Mouse (Mus musculus) neural tube, embryonic 14.5 days (tissue): Measurements from ENCODE around the gene Psph. TPM values are rescaled to one million over a fixed set of nuclear protein-coding genes. Genes with fewer than 3 reads are reported as not detected.
A peak's percentile ranks its signal among the peaks of the same experiment; 100 is the strongest.

Experiments
- ATAC-seq: fragments of 200-750 bp; cut with Nextera tagmentation; 2 replicates; pipeline ENCODE4 v1.8.0; 2017; ENCODE audit warnings: low read depth, mild to moderate bottlenecking, moderate TSS enrichment, moderate library complexity
- H3K27ac ChIP-seq: fragments of 300-500 bp; sonication (generic); 2 replicates; pipeline ENCODE4 v1.5.1; 2014; ENCODE audit warnings: low read depth, mild to moderate bottlenecking, control low read depth, low read length, moderate library complexity, mixed read lengths
- H3K27me3 ChIP-seq: fragments of 300-500 bp; sonication (generic); 2 replicates; pipeline ENCODE4 v1.6.1; 2014; ENCODE audit warnings: low read length; ENCODE audit not compliant: control insufficient read depth, insufficient read depth
- H3K36me3 ChIP-seq: fragments of 300-500 bp; sonication (generic); 2 replicates; pipeline ENCODE4 v1.6.1; 2014; ENCODE audit warnings: low read length, mixed read lengths; ENCODE audit not compliant: control insufficient read depth, insufficient read depth
- H3K4me1 ChIP-seq: fragments of 300-500 bp; sonication (generic); 2 replicates; pipeline ENCODE4 v1.6.1; 2014; ENCODE audit warnings: low read length; ENCODE audit not compliant: control insufficient read depth, insufficient read depth
- H3K4me2 ChIP-seq: fragments of 300-500 bp; sonication (generic); 2 replicates; pipeline ENCODE4 v1.6.1; 2014; ENCODE audit warnings: mild to moderate bottlenecking, low read depth, low read length, control low read depth
- H3K4me3 ChIP-seq: fragments of 300-500 bp; sonication (generic); 2 replicates; pipeline ENCODE4 v1.5.1; 2014; ENCODE audit warnings: low read depth, low read length, control low read depth, mixed read lengths
- H3K9ac ChIP-seq: fragments of 300-500 bp; sonication (generic); replicated peaks from 2 replicates; pipeline ENCODE4 v1.6.1; 2014; ENCODE audit warnings: low read depth, mild to moderate bottlenecking, control low read depth, low read length, mixed read lengths
- H3K9me3 ChIP-seq: fragments of 300-500 bp; sonication (generic); 2 replicates; pipeline ENCODE4 v1.6.1; 2016; ENCODE audit warnings: low read length; ENCODE audit not compliant: control insufficient read depth
- WGBS: fragments of 180-500 bp; shearing (Covaris S2); extraction: QIAGEN DNeasy Blood & Tissue Kit; methylation state at CpG from one replicate; pipeline ENCODE4 v1.1.7; 2014; 5-methylcytosine and 5-hydroxymethylcytosine counted together
- polyA plus RNA-seq: library from polyadenylated mRNA; unstranded; fragments of >200 nt; fragmentation: Nextera tagmentation; extraction: Ambion mirVana; gene quantifications from 2 replicates; pipeline ENCODE4 v1.2.1, GENCODE M21; 2014

Psph gene
- polyA plus RNA-seq, 1 experiment from 2014 or later, result 33.6 TPM

DNA sequence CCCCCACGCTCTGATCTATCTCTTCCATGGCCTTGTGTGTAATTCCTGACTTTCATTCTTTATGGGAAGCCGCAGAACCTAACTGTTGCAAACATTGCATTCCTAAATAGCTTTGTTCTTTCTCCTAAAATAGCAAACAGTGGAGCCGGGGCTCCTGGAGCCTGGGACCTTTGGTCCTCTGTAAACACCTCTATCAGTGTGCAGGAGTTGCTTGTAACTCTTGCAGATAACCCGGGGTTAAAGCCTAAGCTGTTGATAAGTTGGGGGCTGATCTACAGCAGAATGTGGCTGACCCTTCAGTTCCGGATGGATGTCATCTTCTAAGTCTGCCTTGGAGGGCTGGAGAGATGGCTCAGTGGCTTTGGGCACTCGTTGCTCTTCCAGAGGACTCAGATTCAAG is 43.2 kb downstream of the Psph start:
- Histone ChIP-seq H3K4me1 (no peaks in the 10 kb centered on the region), H3K27me3 (no peaks in the 10 kb centered on the region), H3K9ac (no peak overlapping the region), H3K9me3 (no peaks in the 10 kb centered on the region), H3K4me3 (no peak overlapping the region), H3K27ac (no peak overlapping the region), H3K4me2 (no peak overlapping the region), H3K36me3 (peaks cover 28% of the 10 kb centered on the region; the same call in 1 of the 2 replicates)
- ATAC-seq, result no peak
- 89% methylated on average over 6 of the region's 6 CpGs for WGBS

DNA sequence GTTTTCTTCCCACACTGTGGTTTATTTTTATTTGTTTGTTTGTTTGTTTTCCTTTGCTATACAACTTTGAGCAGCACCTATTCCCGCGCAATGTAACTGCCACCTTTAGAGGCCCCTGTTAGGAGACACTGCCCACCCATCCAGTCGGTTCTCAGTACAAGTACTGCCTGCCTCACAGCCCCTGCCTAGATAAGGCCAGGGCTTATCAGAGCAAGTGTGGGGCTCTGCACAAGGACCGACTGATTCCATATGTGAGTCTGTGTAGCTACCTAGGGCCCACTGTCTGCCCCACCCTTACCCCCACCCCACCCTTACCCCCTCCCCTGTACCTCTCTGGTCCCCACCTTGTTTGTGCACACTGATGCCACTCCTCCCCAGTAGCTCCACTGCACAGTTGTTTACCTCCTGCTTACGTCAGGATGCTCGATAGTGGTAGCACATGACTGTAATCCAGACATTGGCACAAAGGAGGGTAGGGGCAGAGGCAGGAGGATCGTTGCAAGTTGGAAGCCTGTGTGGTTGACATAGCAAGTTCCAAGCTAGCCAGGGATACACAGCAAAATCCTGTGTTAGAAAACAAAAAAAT is 44.3 kb downstream of the Psph start:
- Histone ChIP-seq H3K27ac (no peak overlapping the region), H3K4me3 (no peak overlapping the region), H3K36me3 (peaks cover 22% of the 10 kb centered on the region; the same call in 1 of the 2 replicates), H3K9ac (no peak overlapping the region), H3K4me1 (no peaks in the 10 kb centered on the region), H3K9me3 (no peaks in the 10 kb centered on the region), H3K27me3 (no peaks in the 10 kb centered on the region), H3K4me2 (no peak overlapping the region)
- no peak for ATAC-seq
- WGBS, result 91% methylated on average over 7 of the region's 7 CpGs

DNA sequence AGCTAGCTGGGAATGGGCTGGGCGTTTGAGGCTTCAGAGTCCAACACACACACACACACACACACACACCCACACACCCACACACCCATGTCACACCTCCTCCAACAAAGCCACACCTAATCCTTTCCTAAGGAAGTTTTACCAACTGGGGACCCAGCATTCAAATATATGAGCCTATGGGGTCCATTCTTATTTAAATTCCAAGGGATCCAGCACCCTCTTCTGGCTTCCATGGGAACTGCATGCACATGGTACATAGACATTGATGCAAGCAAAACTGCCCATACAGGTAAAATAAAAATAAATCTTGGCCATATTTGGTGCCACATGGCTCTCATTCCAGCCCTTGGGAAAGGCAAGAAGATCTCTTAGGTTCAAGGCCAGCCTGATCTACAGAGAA is 46.3 kb downstream of the Psph start:
- Histone ChIP-seq H3K4me2 (no peak overlapping the region), H3K4me1 (no peaks in the 10 kb centered on the region), H3K9ac (no peak overlapping the region), H3K27ac (no peak overlapping the region), H3K36me3 (peaks cover 15% of the 10 kb centered on the region; the same call in 1 of the 2 replicates), H3K27me3 (no peaks in the 10 kb centered on the region), H3K9me3 (no peaks in the 10 kb centered on the region), H3K4me3 (no peak overlapping the region)
- ATAC-seq, result no peak
- 94% methylated on average over 1 of the region's 1 CpGs for WGBS

DNA sequence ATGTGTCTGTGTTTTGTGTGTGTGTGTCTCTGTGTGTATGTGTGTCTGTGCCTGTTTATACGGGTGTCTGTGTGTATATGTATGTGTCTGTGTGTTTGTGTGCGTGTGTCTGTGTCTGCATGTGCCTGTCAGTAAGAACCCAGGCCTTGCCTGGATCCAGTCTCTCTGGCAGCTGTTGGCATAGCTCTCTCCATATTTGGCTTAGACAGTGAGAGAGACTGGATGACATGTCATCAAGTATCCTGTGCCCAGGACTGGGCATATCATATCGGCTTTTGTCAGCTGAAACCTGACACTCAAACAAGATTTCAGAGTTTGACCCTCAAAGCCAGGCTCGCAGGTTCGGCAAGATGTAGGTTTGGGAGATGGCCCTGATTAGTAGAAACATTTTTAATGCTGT is 56.2 kb downstream of the Psph start:
- no peak for ATAC-seq

DNA sequence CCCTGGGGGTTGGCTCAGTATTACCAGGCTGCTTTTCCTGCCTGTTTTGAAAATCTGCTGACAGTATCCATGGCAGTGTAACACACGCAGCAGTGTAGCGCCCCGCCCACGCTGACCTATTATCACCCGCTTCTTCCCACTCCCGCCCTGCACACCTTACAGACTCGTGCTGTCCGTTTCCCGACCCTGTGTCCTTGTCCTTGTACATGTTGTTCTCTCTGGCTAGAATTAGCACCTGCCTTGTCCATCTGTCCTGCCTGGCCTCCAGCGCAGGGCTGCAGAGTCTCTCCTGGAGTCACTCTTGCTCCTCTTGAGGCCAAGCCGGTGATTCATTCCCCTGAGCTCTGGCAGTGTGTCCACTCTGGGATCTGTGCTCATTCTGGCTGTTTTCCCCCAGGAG is 56.9 kb downstream of the Psph start:
- Histone ChIP-seq H3K36me3 (no peaks in the 10 kb centered on the region), H3K4me1 (0 out of 2 replicates have a peak, but pooled peaks cover 6% of the 10 kb centered on the region), H3K4me2 (no peak overlapping the region), H3K27ac (no peak overlapping the region), H3K9ac (no peak overlapping the region), H3K27me3 (no peaks in the 10 kb centered on the region), H3K9me3 (no peaks in the 10 kb centered on the region), H3K4me3 (no peak overlapping the region)
- WGBS, result 85% methylated on average over 11 of the region's 11 CpGs
- ATAC-seq, result no peak

More for the DNA sequence above, 56.2 kb downstream of the Psph start:
- Histone ChIP-seq H3K27ac (no peak overlapping the region), H3K27me3 (no peaks in the 10 kb centered on the region), H3K9ac (no peak overlapping the region), H3K4me2 (no peak overlapping the region), H3K9me3 (no peaks in the 10 kb centered on the region), H3K4me3 (no peak overlapping the region), H3K36me3 (no peaks in the 10 kb centered on the region), H3K4me1 (0 out of 2 replicates have a peak, but pooled peaks cover 4% of the 10 kb centered on the region)
- WGBS, result 90% methylated on average over 5 of the region's 5 CpGs

DNA sequence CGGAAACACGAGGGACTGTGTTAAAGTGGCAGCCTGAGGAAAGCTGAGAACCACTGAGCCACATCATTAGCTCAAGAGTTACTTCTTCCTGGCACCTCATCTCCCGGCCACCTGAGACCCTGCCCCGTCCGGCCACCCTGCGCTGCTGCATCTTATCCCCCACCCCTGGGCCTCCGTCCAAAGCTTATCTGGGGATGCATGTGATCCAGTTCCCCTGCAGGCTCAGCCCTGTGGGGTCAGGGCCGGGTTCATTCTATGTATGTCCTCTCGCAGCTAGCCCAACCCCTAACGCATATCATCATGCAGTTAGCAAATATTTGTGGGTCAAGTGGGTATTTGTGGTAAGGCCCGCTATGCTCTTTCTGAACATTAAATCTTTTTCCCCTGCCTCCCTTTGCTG is 58.0 kb downstream of the Psph start:
- Histone ChIP-seq H3K4me1 (0 out of 2 replicates have a peak, but pooled peaks cover 6% of the 10 kb centered on the region), H3K9me3 (no peaks in the 10 kb centered on the region), H3K9ac (no peak overlapping the region), H3K4me3 (no peak overlapping the region), H3K36me3 (no peaks in the 10 kb centered on the region), H3K4me2 (no peak overlapping the region), H3K27ac (no peak overlapping the region), H3K27me3 (no peaks in the 10 kb centered on the region)
- WGBS, result 63% methylated on average over 11 of the region's 11 CpGs
- ATAC-seq, result no peak

DNA sequence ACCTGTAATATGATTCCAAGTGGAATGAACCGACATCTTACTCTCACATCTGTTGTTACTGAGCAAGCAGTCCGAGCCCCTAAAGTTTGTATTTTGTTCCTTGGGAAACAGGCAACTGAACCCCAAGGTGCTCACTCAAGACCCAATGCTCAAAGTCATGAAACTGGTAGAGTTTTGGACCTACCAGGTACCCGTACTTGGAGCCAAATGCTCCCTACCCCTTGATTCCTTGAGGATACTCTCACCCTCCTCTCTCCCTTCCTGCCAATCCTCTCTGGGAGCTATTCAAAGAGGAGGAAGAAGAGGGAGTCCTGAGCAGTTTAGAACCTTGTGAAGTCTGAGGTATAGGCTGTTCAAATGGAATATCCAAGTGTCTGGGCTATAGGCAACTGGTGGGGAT is 60.5 kb downstream of the Psph start:
- Histone ChIP-seq H3K4me3 (no peak overlapping the region), H3K27me3 (no peaks in the 10 kb centered on the region), H3K9me3 (no peaks in the 10 kb centered on the region), H3K27ac (no peak overlapping the region), H3K36me3 (no peaks in the 10 kb centered on the region), H3K9ac (no peak overlapping the region), H3K4me1 (0 out of 2 replicates have a peak, but pooled peaks cover 6% of the 10 kb centered on the region), H3K4me2 (no peak overlapping the region)
- WGBS, result 90% methylated on average over 3 of the region's 3 CpGs
- no peak for ATAC-seq

DNA sequence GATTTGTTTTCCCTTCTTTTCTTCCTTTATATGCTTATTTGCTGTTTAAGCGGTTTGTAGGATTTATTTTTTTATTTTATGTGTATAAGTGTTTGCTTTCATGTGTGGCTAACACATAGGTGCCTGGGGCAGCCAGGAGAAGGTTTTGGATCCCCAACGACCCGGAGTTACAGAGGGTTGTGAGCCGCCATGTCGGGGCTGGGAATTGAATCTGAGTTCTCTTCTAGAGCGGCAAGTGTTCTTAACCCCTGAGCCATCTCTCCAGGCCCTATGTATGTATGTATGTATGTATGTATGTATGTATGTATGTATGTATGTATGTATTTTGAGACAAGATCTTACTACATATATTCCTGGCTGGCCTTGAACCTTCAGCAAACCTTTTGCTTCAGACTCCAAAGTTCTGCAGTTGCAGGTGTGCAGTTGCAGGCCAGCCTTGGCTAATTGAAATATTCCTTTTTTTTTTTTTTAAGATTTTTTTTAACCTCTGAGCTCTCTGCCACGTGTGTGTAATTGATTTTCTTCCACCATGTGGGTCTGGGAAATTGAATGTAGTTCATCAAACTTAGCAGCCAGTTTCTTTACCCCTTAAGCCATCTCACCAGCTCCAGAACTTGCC is 61.4 kb downstream of the Psph start:
- no peak for ATAC-seq
- Histone ChIP-seq H3K9me3 (no peaks in the 10 kb centered on the region), H3K4me3 (peak overlapping the region; percentile 83), H3K4me2 (peak overlapping the region; percentile 60), H3K27me3 (no peaks in the 10 kb centered on the region), H3K9ac (peak overlapping the region; percentile 90), H3K36me3 (no peaks in the 10 kb centered on the region), H3K4me1 (0 out of 2 replicates have a peak, but pooled peaks cover 6% of the 10 kb centered on the region), H3K27ac (no peak overlapping the region)
- 20% methylated on average over 7 of the region's 7 CpGs for WGBS
